Mouse (Mus musculus): Measurements from ENCODE around the gene Gabarapl1.

DNA sequence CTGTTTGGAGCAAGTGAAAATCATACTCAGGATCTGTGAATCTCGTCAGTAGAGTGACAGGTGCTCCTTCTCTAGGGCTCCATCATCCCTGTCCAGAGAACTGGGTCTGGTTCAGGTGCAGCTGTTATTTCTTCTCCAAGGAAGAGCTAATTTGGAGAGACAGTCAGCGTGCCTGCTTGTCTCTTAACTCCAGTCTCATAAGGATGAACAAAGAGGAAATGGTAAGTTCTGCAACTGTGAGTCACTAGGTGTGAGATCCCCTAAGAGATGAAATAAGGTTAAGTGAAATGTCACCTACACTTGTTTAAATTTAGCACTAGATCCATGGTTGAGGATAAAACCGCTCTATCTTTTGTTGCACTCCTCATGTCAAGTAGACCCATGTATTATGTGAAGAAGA is 50.1 kb downstream of the Gabarapl1 start:
- TF ChIP-seq CTCF (IDR thresholded peaks at IDR 0.05; ENCODE audit: borderline replicate concordance, insufficient read depth, low read length), result no peak
- no peak for TF ChIP-seq POLR2A (IDR thresholded peaks at IDR 0.05; ENCODE audit: low read depth, low read length)

All from embryonic fibroblast, embryonic 13.5 days (primary cell).